Mouse (Mus musculus): ENCODE measurements around the gene Stat6.

Gene Stat6

GRCm38 (mm10) chr10:127642772-127643552 is at the start of gene Stat6:
TSS of gene Stat6 (plus strand) at chr10:127642986.
- in situ Hi-C loops (cut with MboI; ENCODE audit: low sequenced_read_pairs): no loop called here

- in situ Hi-C loops (cut with MboI; ENCODE audit: low sequenced_read_pairs): no loop called here
Observed at GRCm38 (mm10) chr10:127594405-127594804, 48.4 kb upstream of the Stat6 start.

DNA sequence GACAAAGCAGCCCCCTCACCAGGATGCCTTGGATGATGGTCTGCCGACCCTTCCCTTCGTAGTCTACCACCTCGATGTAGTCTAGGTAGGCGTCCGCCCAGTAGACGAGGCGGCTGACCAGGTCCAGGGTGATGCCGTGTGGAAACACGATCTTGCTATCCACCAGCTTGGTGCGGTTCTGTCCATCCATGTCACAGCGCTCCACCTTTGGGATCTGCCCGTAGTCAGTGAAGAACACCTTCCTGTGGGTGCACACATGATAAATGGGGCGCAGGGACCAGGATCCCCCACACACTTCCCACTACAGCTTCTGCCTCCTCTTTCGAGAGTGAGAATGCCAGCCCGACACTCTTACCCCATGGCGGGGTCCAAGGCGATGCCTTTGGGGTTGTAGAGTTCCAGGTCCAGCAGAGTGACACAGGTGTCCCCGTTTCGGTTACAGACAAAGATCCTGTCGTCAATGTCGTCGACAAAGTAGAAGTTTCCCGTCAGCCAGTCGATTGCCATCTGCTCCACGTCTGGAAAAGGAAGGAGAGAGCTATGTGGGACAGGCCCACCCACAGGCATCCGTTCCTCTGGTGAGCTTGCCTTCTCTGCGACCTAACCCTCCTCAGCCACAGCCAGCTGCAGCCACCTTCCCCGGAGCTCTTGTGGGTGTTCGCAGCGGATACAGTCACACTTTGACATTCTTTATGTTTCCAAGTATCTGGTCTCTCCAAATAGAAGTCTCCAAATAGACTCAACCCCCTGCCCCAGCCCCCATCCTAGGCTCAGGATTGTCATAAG is 47.7 kb upstream of the Stat6 start:
- in situ Hi-C loops (cut with MboI; ENCODE audit: low sequenced_read_pairs): no loop called here

DNA sequence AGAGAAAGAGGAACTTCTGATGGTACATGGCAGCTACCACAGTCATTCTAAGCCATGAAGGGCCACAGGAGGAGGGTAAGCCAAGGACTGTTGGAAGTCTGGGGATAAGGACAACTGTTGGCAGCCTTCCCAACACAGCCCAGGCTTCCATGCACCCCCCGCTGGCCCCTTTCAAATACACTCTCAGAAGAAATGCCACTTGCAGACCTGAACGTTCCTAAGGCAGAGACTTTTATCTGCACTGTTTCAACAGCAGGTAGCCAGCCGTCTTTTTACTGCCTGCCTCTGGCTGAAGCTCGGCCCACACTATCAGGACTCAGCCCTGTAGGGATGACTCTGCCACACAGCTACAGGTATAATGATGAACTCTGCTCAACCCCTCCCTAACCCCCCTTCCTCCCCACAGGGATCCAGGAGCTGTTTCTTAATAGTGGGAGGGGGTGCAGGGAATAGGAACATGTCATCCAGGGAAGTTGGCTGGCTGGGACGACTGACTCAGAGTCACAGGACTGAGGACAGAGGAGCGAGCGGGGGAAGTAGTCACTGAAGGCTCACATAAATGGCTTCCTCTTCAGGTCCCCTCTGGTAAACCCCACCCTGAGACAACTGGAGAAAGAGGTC is 46.4 kb upstream of the Stat6 start:
- in situ Hi-C loops (cut with MboI; ENCODE audit: low sequenced_read_pairs): no loop called here

- in situ Hi-C loops (cut with MboI; ENCODE audit: low sequenced_read_pairs): no loop called here
Observed at GRCm38 (mm10) chr10:127597311-127597901, 45.4 kb upstream of the Stat6 start.

DNA sequence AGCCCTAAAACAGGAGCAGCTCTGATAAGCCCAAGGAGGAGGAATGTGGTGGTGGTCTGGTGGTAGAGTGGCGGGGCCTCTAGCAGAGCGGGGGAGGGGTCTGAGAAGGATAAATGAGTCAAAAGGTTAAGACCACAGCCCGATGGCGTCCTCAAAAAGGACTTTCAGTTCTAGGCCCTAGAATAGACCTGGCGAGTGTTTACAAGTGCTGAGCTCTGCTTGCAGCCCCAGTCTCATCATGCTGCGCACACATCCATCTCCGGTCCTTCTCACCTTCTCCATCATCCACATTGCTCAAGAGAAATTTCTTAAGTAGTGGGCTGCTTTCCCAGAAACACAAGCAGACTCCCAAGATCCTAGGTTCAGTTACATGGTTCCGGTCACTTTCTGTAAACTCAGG is 44.2 kb upstream of the Stat6 start:
- in situ Hi-C loops (cut with MboI; ENCODE audit: low sequenced_read_pairs): no loop called here

GRCm38 (mm10) chr10:127599252-127599651 is 43.5 kb upstream of the Stat6 start:
- in situ Hi-C loops (cut with MboI; ENCODE audit: low sequenced_read_pairs): no loop called here

- in situ Hi-C loops (cut with MboI; ENCODE audit: low sequenced_read_pairs): no loop called here
Observed at GRCm38 (mm10) chr10:127599779-127600541, 42.8 kb upstream of the Stat6 start.

- in situ Hi-C loops (cut with MboI; ENCODE audit: low sequenced_read_pairs): no loop called here
Observed at GRCm38 (mm10) chr10:127602194-127602593, 40.6 kb upstream of the Stat6 start.

DNA sequence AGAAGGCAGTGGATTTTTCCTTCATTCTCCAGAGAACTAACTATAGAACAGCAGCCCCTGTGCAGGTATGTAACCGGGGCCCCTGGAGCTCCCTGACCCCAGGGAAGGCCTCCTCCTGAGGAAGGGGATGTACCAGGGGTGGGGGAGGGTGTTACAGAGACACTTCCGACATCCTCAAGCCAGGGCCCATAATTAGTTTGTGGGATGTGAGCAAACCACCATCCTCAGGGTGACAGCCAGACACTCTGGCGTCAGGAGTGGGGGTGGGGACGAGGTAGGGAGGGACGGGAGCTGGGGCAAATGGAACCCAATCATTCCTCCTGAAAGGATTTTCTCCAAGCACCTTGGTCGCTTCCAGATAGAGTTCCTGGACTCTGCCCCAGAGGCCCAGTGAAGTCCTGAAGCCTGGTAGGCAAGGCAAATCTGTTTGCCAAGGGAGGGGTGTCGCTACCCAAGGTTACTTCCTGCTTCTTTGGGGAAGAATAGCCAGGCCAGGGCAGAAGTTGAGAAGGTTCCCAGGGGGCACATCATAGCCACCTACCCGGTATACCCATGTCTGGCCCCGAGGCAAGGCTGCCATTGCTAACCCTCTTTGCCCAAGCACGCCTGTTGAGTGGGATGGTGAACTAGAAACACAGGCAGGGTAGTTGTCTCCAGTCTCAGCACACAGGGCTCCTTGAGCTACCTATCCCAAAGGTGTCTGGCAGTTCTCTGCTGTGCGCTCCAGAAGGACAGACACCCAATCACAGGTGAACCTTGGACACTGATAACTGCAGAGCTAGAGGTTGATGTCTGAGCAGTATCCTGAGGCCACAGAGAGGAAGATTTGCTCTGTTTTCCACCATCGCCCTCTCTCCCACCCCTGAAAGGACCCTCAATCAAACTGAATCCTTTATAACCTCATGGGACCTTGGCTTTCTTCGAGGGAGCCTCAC is 39.1 kb upstream of the Stat6 start:
- in situ Hi-C loops (cut with MboI; ENCODE audit: low sequenced_read_pairs): no loop called here

- in situ Hi-C loops (cut with MboI; ENCODE audit: low sequenced_read_pairs): no loop called here
Observed at GRCm38 (mm10) chr10:127604465-127605250, 38.1 kb upstream of the Stat6 start.

GRCm38 (mm10) chr10:127605251-127605547 is 37.6 kb upstream of the Stat6 start:
- in situ Hi-C loops (cut with MboI; ENCODE audit: low sequenced_read_pairs): no loop called here

GRCm38 (mm10) chr10:127605756-127606155 is 37.0 kb upstream of the Stat6 start:
- in situ Hi-C loops (cut with MboI; ENCODE audit: low sequenced_read_pairs): no loop called here

- in situ Hi-C loops (cut with MboI; ENCODE audit: low sequenced_read_pairs): no loop called here
Observed at GRCm38 (mm10) chr10:127607059-127607458, 35.7 kb upstream of the Stat6 start.

DNA sequence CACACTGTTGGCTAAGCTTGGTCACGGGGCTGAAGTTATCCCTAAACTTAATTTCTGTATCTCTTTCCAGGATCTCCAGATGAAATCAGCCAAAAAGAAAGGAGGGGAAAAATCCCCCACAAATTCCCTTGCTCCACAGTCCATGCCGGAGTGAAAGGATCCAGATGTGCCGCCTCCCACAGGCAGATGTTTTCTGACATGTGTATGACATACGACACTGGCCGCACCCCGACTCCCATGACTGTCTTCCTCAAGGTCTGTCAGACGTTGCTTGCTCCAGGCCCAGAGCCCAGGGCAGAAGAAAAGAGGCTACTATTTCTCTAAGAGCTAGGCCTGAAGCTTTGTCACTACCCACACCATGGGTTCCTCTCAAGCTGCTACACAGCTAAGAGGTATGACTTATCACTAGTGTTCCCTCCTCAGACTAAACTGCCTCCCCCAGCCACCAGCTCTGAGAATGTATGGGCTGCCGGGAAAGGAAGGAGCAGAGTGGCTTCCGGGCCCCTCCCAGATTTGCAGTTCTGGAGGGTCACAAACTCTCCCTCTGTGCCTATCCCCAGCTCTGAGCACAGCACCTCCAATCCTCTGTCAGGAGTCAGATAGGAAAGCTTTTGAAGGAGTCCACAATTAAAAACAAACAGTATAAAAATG is 33.2 kb upstream of the Stat6 start:
- in situ Hi-C loops (cut with MboI; ENCODE audit: low sequenced_read_pairs): no loop called here

- in situ Hi-C loops (cut with MboI; ENCODE audit: low sequenced_read_pairs): no loop called here
Observed at GRCm38 (mm10) chr10:127610066-127610415, 32.7 kb upstream of the Stat6 start.

- in situ Hi-C loops (cut with MboI; ENCODE audit: low sequenced_read_pairs): no loop called here
Observed at GRCm38 (mm10) chr10:127612079-127612775, 30.6 kb upstream of the Stat6 start.
